Mouse (Mus musculus) liver, postnatal 0 days (tissue): ENCODE measurements around the gene Rbl1. TPM values are rescaled to one million over a fixed set of nuclear protein-coding genes. Genes with fewer than 3 reads are reported as not detected.

Source experiments
- ATAC-seq: fragments of 200-750 bp; cut with Nextera tagmentation; 2 replicates; pipeline ENCODE4 v1.8.0; 2017; ENCODE audit warnings: mild to moderate bottlenecking, moderate library complexity
- DNase-seq: peaks from one replicate; pipeline ENCODE4 v3.0.0-alpha.2; 2016
- H3K27ac ChIP-seq: fragments of 300-500 bp; sonication (generic); 2 replicates; pipeline ENCODE4 v1.5.1; 2014; ENCODE audit warnings: antibody characterized with exemption, moderate library complexity, mild to moderate bottlenecking, low read depth
- H3K27me3 ChIP-seq: fragments of 300-500 bp; sonication (generic); 2 replicates; pipeline ENCODE4 v1.6.1; 2014; ENCODE audit warnings: low read length, control low read depth, mixed read lengths; ENCODE audit not compliant: insufficient read depth
- H3K36me3 ChIP-seq: fragments of 300-500 bp; sonication (generic); replicated peaks from 2 replicates; pipeline ENCODE4 v1.6.1; 2014; ENCODE audit warnings: mild to moderate bottlenecking, control low read depth, low read length, moderate library complexity, mixed read lengths; ENCODE audit not compliant: insufficient read depth
- H3K4me1 ChIP-seq: fragments of 300-500 bp; sonication (generic); 2 replicates; pipeline ENCODE4 v1.6.1; 2014; ENCODE audit warnings: antibody characterized with exemption, mild to moderate bottlenecking, control low read depth; ENCODE audit not compliant: insufficient read depth
- H3K4me2 ChIP-seq: fragments of 300-500 bp; sonication (generic); 2 replicates; pipeline ENCODE4 v1.6.1; 2014; ENCODE audit warnings: low read depth, mild to moderate bottlenecking, low read length, moderate library complexity, mixed read lengths
- H3K4me3 ChIP-seq: fragments of 300-500 bp; sonication (generic); 2 replicates; pipeline ENCODE4 v1.5.1; 2014; ENCODE audit warnings: low read depth, low read length
- H3K9ac ChIP-seq: fragments of 300-500 bp; sonication (generic); replicated peaks from 2 replicates; pipeline ENCODE4 v1.6.1; 2014; ENCODE audit warnings: mild to moderate bottlenecking, moderate library complexity
- H3K9me3 ChIP-seq: fragments of 300-500 bp; sonication (generic); 2 replicates; pipeline ENCODE4 v1.6.1; 2016; ENCODE audit warnings: mild to moderate bottlenecking, control low read depth, low read length, mixed read lengths
- CTCF ChIP-seq: sonication (generic); IDR thresholded peaks from 2 replicates; pipeline ENCODE4 v1.5.1; 2016; ENCODE audit warnings: antibody characterized with exemption, low read depth
- EP300 ChIP-seq: IDR thresholded peaks from 2 replicates; pipeline ENCODE4 v1.6.1; 2016; ENCODE audit warnings: antibody characterized with exemption, low read depth, mild to moderate bottlenecking
- WGBS: fragments of 180-500 bp; shearing (Covaris S2); extraction: QIAGEN DNeasy Blood & Tissue Kit; methylation state at CpG from one replicate; pipeline ENCODE4 v1.1.7; 2014; ENCODE audit not compliant: insufficient replicate concordance; 5-methylcytosine and 5-hydroxymethylcytosine counted together
- polyA plus RNA-seq: library from polyadenylated mRNA; unstranded; fragments of >200 nt; fragmentation: Nextera tagmentation; extraction: Ambion mirVana; gene quantifications from 2 replicates; pipeline ENCODE4 v1.2.1, GENCODE M21; 2015

Rbl1 gene
- polyA plus RNA-seq, 1 experiment from 2014 or later, result 10.0 TPM

- 82% methylated on average over 2 of the region's 2 CpGs for WGBS
- H3K4me1 ChIP-seq, result no peaks in the 10 kb centered on the region
- H3K36me3 ChIP-seq, result peaks cover 52% of the 10 kb centered on the region
- no peak for TF ChIP-seq CTCF
- TF ChIP-seq EP300, result no peak
- H3K4me3 ChIP-seq, result no peak overlapping the region
- H3K27me3 ChIP-seq, result no peaks in the 10 kb centered on the region
- ATAC-seq (no peak), DNase-seq (no peak)
- H3K27ac ChIP-seq, result no peak overlapping the region
- no peaks in the 10 kb centered on the region for H3K9me3 ChIP-seq
- no peak overlapping the region for H3K4me2 ChIP-seq
- H3K9ac ChIP-seq, result no peak overlapping the region
Measured at GRCm38 (mm10) chr2:157102256-157102655, 102.1 kb downstream of the Rbl1 start.

GRCm38 (mm10) chr2:157101650-157102049 lies 102.7 kb downstream of the Rbl1 start:
- no peak for DNase-seq
- no peaks in the 10 kb centered on the region for H3K9me3 ChIP-seq
- H3K9ac ChIP-seq, result no peak overlapping the region
- no peak overlapping the region for H3K4me3 ChIP-seq
- ATAC-seq, result no peak
- 95% methylated on average over 9 of the region's 9 CpGs for whole genome bisulfite sequencing
- no peak overlapping the region for H3K27ac ChIP-seq
- H3K36me3 ChIP-seq, result peaks cover 50% of the 10 kb centered on the region
- H3K4me1 ChIP-seq, result no peaks in the 10 kb centered on the region
- H3K27me3 ChIP-seq, result no peaks in the 10 kb centered on the region
- TF ChIP-seq CTCF, result no peak
- TF ChIP-seq EP300, result no peak
- H3K4me2 ChIP-seq, result no peak overlapping the region

- Histone ChIP-seq H3K4me1 (no peaks in the 10 kb centered on the region), H3K4me2 (no peak overlapping the region), H3K27ac (no peak overlapping the region), H3K9me3 (no peaks in the 10 kb centered on the region), H3K36me3 (peaks cover 42% of the 10 kb centered on the region), H3K4me3 (no peak overlapping the region), H3K9ac (no peak overlapping the region), H3K27me3 (no peaks in the 10 kb centered on the region)
- WGBS, result 91% methylated on average over 12 of the region's 12 CpGs
- no peak for ATAC-seq
- TF ChIP-seq EP300 (no peak), CTCF (no peak)
- no peak for DNase-seq
Measured at GRCm38 (mm10) chr2:157100319-157100605, 104.1 kb downstream of the Rbl1 start.

- H3K9me3 ChIP-seq, result no peaks in the 10 kb centered on the region
- no peak overlapping the region for H3K4me3 ChIP-seq
- 83% methylated on average over 12 of the region's 12 CpGs for WGBS
- no peak overlapping the region for H3K27ac ChIP-seq
- H3K36me3 ChIP-seq, result peaks cover 37% of the 10 kb centered on the region
- no peak overlapping the region for H3K4me2 ChIP-seq
- TF ChIP-seq CTCF (no peak), EP300 (no peak)
- no peak overlapping the region for H3K9ac ChIP-seq
- H3K4me1 ChIP-seq, result no peaks in the 10 kb centered on the region
- no peak for ATAC-seq
- no peaks in the 10 kb centered on the region for H3K27me3 ChIP-seq
- no peak for DNase-seq
Measured at GRCm38 (mm10) chr2:157099532-157100318, 104.6 kb downstream of the Rbl1 start.

Other genes with a start within 250 kb of the Rbl1 start
- gene Ndrg3, start 212.5 kb downstream of the Rbl1 start, polyA plus RNA-seq, result 10.0 and 11.3 TPM in 2 replicates
- gene Dsn1, start 197.4 kb downstream of the Rbl1 start, polyA plus RNA-seq, result 12.4 and 14.0 TPM in 2 replicates
- gene Soga1, start 125.3 kb downstream of the Rbl1 start, polyA plus RNA-seq, result 0.65 and 1.0 TPM in 2 replicates
- not detected in 2 replicates for gene Tldc2, start 117.5 kb downstream of the Rbl1 start, polyA plus RNA-seq
- gene Samhd1, start 69.3 kb downstream of the Rbl1 start, polyA plus RNA-seq, result 16.5 and 17.3 TPM in 2 replicates
- 74.2 and 86.1 TPM in 2 replicates for gene Rpn2, start 74.5 kb upstream of the Rbl1 start, polyA plus RNA-seq
- 0.07 and 0.17 TPM in 2 replicates for gene Mroh8, start 75.0 kb upstream of the Rbl1 start, polyA plus RNA-seq
- not detected in 2 replicates for gene Ghrh, start 143.0 kb upstream of the Rbl1 start, polyA plus RNA-seq
- gene Manbal, start 163.1 kb upstream of the Rbl1 start, polyA plus RNA-seq, result 22.8 and 23.4 TPM in 2 replicates
- 1.6 and 1.8 TPM in 2 replicates for gene Src, start 213.9 kb upstream of the Rbl1 start, polyA plus RNA-seq